Mouse (Mus musculus) intestine, postnatal 0 days (tissue): ENCODE measurements around the gene Ivd. TPM values are rescaled to one million over a fixed set of nuclear protein-coding genes. Genes with fewer than 3 reads are reported as not detected.

ENCODE experiments used
- ATAC-seq: fragments of 200-750 bp; cut with Nextera tagmentation; 2 replicates; pipeline ENCODE4 v1.8.0; 2017; ENCODE audit warnings: mild to moderate bottlenecking, moderate TSS enrichment, moderate library complexity
- H3K27ac ChIP-seq: fragments of 300-500 bp; sonication (generic); 2 replicates; pipeline ENCODE4 v1.5.1; 2014; ENCODE audit warnings: mild to moderate bottlenecking, low read depth, low read length, moderate library complexity
- H3K27me3 ChIP-seq: fragments of 300-500 bp; sonication (generic); replicated peaks from 2 replicates; pipeline ENCODE4 v1.6.1; 2014; ENCODE audit warnings: low read length, mixed read lengths; ENCODE audit not compliant: control insufficient read depth, insufficient read depth
- H3K36me3 ChIP-seq: fragments of 300-500 bp; sonication (generic); 2 replicates; pipeline ENCODE4 v1.6.1; 2014; ENCODE audit warnings: mild to moderate bottlenecking, moderate library complexity; ENCODE audit not compliant: control insufficient read depth, insufficient read depth
- H3K4me1 ChIP-seq: fragments of 300-500 bp; sonication (generic); replicated peaks from 2 replicates; pipeline ENCODE4 v1.6.1; 2014; ENCODE audit warnings: antibody characterized with exemption, low read length, mixed read lengths; ENCODE audit not compliant: control insufficient read depth, insufficient read depth
- H3K4me2 ChIP-seq: fragments of 300-500 bp; sonication (generic); replicated peaks from 2 replicates; pipeline ENCODE4 v1.6.1; 2014; ENCODE audit warnings: low read depth, mild to moderate bottlenecking, moderate library complexity
- H3K4me3 ChIP-seq: fragments of 300-500 bp; sonication (generic); 2 replicates; pipeline ENCODE4 v1.5.1; 2014; ENCODE audit warnings: low read depth, low read length
- H3K9ac ChIP-seq: fragments of 300-500 bp; sonication (generic); 2 replicates; pipeline ENCODE4 v1.6.1; 2014; ENCODE audit warnings: mild to moderate bottlenecking, low read depth, low read length
- H3K9me3 ChIP-seq: fragments of 300-500 bp; sonication (generic); 2 replicates; pipeline ENCODE4 v1.6.1; 2016; ENCODE audit warnings: mixed run types; ENCODE audit not compliant: control insufficient read depth
- CTCF ChIP-seq: sonication (generic); IDR thresholded peaks from 2 replicates; pipeline ENCODE4 v1.5.1; 2016; ENCODE audit warnings: low read depth, mild to moderate bottlenecking, control low read depth, antibody characterized with exemption, moderate library complexity
- WGBS: fragments of 180-500 bp; shearing (Covaris S2); extraction: QIAGEN DNeasy Blood & Tissue Kit; methylation state at CpG from one replicate; pipeline ENCODE4 v1.1.7; 2014; 5-methylcytosine and 5-hydroxymethylcytosine counted together
- polyA plus RNA-seq: library from polyadenylated mRNA; unstranded; fragments of >200 nt; fragmentation: Nextera tagmentation; extraction: Ambion mirVana; gene quantifications from 2 replicates; pipeline ENCODE4 v1.2.1, GENCODE M21; 2015

Ivd gene
- polyA plus RNA-seq, 1 experiment from 2014 or later, result 14.2 TPM

DNA sequence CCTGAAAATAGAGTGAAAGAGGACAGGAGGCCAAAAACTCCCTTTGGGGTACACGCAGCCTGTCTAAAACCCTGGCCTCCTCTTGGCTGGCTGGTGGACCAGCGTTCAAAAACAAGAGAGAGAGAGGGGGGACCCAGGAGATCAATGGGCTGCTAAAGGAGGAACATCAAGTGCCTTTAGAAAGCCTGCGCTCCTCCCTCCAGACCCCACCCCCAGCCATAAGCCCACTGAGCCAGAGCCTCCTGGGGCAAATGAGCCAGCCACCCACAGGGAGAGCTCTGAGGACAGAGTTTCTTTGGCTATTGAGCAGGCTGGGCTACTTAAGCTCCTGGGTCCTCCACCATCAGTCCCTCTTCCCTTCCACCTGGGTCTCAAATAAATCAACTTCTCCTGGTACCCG lies 37.0 kb downstream of the Ivd start:
- 38% methylated on average over 4 of the region's 4 CpGs for WGBS
- H3K36me3 ChIP-seq, result no peaks in the 10 kb centered on the region
- ATAC-seq, result no peak
- H3K4me1 ChIP-seq, result peaks cover 11% of the 10 kb centered on the region; the same call in 1 of the 2 replicates
- no peak overlapping the region for H3K9ac ChIP-seq
- H3K9me3 ChIP-seq, result no peaks in the 10 kb centered on the region
- peaks cover 61% of the 10 kb centered on the region for H3K27me3 ChIP-seq
- no peak overlapping the region for H3K4me2 ChIP-seq
- no peak for TF ChIP-seq CTCF
- H3K4me3 ChIP-seq, result no peak overlapping the region
- H3K27ac ChIP-seq, result no peak overlapping the region

DNA sequence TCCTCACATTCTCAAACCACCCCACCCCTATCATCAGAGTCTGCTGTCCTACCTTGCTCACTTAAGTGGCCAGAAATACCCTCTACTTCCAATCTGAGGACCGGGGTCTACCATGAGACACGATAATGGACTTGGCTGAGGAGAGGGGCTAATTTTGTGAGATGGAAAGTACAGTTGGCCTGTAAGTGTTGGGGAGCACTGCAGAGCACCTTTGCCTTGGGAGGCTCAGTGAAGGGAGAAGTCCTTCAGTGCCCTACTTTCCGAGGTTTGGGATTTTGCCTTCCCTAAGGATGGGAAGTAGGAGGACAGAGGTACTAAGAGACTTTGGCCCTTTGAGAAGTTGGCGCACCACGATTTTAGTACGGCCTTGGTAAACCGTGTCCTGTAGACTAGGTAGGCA lies 37.6 kb downstream of the Ivd start:
- H3K4me3 ChIP-seq, result no peak overlapping the region
- H3K36me3 ChIP-seq, result no peaks in the 10 kb centered on the region
- H3K9me3 ChIP-seq, result no peaks in the 10 kb centered on the region
- H3K4me1 ChIP-seq, result peaks cover 11% of the 10 kb centered on the region; the same call in 1 of the 2 replicates
- H3K4me2 ChIP-seq, result no peak overlapping the region
- no peak overlapping the region for H3K27ac ChIP-seq
- no peak overlapping the region for H3K9ac ChIP-seq
- WGBS, result 32% methylated on average over 7 of the region's 7 CpGs
- no peak for ATAC-seq
- peaks cover 58% of the 10 kb centered on the region for H3K27me3 ChIP-seq
- no peak for TF ChIP-seq CTCF

DNA sequence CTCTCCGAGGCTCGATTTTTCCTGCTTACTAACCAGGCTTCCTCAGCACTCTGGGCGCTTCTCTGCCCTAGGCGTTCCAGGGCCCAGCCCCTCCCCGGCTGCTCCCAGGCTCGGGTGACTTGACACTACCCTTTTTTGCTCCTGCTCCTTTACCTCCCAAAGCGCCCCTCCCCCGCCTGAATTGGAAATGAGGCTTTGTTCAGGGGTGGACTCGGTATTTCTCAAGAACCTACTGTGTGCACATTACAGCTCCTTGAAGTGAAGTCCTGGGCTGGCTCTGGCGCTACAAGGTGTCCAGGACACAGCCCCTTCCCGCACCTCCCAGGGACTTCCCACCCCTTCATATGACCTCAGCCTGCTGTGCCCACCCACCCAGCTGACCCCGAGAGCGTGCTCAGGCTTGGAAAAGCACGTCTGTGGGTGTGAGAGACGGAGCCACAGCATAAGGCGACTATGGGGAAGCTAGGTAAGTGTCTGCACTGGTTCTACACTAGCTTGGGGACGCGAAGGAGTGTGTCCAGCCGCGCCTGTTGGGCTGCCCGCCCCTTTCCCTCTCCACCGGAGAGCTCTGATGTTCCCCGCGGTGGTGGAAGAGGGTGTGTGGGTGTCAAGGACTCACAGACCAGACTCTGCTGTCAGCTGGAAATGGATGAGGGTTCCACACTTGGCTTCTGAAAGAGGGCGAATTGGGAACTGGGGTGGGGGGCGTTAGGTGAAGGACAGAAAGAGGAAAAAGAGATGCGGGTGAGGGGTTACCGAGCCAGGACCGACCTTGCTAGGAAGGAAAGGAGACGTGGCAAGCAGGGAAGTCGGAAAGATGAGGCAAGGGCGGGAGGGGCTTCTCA lies 38.4 kb downstream of the Ivd start, which contains the start of gene Bahd1:
Gene Bahd1 (plus strand): TSS at position 397 of the 845 bp plus-strand sequence.
- Histone ChIP-seq H3K9ac (peak within 1 kb of the TSS; percentile 80), H3K4me3 (peak within 1 kb of the TSS; percentile 93), H3K4me1 (peaks cover 14% of the 10 kb centered on the region), H3K9me3 (no peaks in the 10 kb centered on the region), H3K27ac (0 out of 2 replicates have a peak within 1 kb of the TSS, but pooled peaks have one; percentile 91), H3K27me3 (peaks cover 50% of the 10 kb centered on the region), H3K4me2 (peak within 1 kb of the TSS; percentile 99), H3K36me3 (no peaks in the 10 kb centered on the region)
- no peak for ATAC-seq
- no peak for TF ChIP-seq CTCF
- 3% methylated on average over 32 of the region's 32 CpGs for WGBS

DNA sequence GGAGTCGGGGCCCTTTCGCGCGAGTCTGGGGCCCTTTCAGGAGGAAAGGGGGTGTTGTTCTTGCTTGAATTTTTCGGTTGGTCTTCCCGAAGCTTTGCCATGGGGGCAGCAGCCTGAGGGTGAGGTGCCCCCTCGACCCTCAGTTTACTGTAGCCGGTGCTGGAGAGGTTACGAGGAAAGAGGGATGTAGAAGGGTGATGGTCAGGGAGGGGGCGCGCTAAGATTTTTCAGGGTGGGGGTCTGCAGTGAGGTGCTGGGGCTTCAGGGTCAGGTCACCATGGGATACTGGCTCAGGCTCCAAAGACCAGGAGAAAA lies 39.0 kb downstream of the Ivd start:
- Histone ChIP-seq H3K27ac (no peak overlapping the region), H3K4me3 (peak overlapping the region; percentile 93), H3K27me3 (peaks cover 45% of the 10 kb centered on the region), H3K4me2 (peak overlapping the region; percentile 99), H3K9ac (peak overlapping the region; percentile 80; the same call in 1 of the 2 replicates), H3K4me1 (peaks cover 15% of the 10 kb centered on the region), H3K36me3 (no peaks in the 10 kb centered on the region), H3K9me3 (no peaks in the 10 kb centered on the region)
- WGBS, result 0% methylated on average over 11 of the region's 11 CpGs
- no peak for TF ChIP-seq CTCF
- ATAC-seq, result no peak

DNA sequence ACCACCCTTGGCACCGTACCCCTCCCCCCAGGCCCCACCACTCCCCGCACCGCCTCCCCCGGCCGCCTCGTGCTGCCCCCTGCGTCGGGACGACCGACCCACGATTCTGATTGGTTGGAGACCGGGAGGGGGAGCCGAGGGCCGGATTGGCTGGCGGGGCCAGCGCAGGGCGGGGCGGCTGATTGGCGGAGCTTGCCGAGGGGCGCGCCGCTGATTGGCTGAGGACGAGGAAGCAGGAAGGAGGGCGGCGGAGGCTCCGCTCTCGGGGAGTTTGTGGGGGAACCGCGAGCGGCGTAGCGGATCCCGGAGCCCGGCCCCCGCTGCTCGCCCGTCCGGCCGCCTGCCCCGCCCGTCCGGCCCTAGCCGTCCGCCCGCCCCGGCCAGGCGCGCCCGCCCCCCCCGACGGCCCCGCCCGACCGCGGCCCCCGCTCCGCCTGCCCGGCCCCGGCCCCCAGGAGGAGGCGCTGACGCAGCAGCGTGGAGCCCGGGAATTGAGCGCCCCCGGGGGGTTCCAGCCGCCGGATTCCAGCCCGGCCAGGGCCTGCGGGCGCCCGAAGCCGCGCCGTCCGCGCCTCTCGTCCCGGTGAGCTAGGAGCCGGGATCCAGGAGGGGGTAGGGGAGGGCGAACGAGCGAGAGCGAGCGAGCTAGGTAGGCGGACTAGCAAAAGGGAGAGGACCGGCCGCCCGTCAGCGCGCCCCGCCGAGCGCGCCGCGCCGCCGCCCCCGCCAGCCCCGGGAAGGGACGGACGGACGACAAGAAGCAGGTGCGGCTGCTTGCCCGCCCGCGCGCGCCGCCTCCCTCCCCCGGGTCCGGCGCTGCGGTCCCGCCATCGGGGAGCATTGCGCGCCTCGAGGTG lies 39.6 kb downstream of the Ivd start:
- Histone ChIP-seq H3K36me3 (no peaks in the 10 kb centered on the region), H3K4me3 (peak overlapping the region; percentile 93), H3K9me3 (no peaks in the 10 kb centered on the region), H3K4me1 (peaks cover 13% of the 10 kb centered on the region), H3K27me3 (peaks cover 38% of the 10 kb centered on the region), H3K27ac (peak overlapping the region; percentile 91), H3K9ac (peak overlapping the region; percentile 80), H3K4me2 (peak overlapping the region; percentile 99)
- TF ChIP-seq CTCF, result peak; percentile 33
- WGBS, result under 1% methylated on average over 77 of the region's 120 CpGs
- ATAC-seq, result peak; percentile 85
